21 mouse cellular contexts compared by ENCODE assay signal in the genomic region with DNA sequence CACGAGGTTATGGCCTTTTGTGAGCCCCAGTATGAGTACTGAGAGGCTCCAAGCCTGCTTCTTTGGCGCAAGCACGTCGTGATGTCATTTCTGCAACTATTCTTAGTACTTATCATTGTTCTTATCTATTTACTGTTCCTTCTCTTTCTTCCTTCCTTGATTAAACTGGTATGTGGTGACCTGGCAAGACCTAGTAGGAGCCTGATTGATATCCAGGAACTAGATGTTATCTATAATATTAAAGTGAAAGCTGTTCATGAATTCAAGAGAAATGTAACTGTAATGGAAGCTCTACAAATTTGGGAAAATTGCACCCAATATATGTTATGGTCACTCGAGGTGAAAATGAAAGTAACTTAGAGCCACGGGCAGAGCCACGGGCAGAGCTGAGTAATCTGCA.
DNase-seq lines count a peak whose midpoint lies in the region; ATAC-seq lines count a peak whose summit lies in the region.
"Had no signal": no experiment of that assay in that cellular context is flagged by ENCODE, and none has a peak within 500 bp of the region (broad histone marks: within the 10 kb centered on the region; RNA-seq: fewer than 3 reads in every experiment).

No protein-coding gene starts in this region.

- no peak overlapping the region for H3K9ac ChIP-seq in forebrain, embryonic 13.5 days
- H3K9ac ChIP-seq: forebrain, embryonic 15.5 days; heart, embryonic 13.5 days; hindbrain, embryonic 13.5 days had no signal

- H3K27ac ChIP-seq in forebrain, embryonic 13.5 days = no peak overlapping the region
- H3K27ac ChIP-seq in hindbrain, embryonic 10.5 days = no peak overlapping the region
- H3K27ac ChIP-seq: embryonic facial prominence, embryonic 10.5 days; forebrain, embryonic 15.5 days; heart, adult 2 months; heart, embryonic 13.5 days; hindbrain, embryonic 13.5 days had no signal

- H3K36me3 ChIP-seq in forebrain, embryonic 13.5 days (ENCODE audit: poor library complexity, severe bottlenecking) = no peaks in the 10 kb centered on the region
- no peaks in the 10 kb centered on the region for H3K36me3 ChIP-seq in hindbrain, embryonic 10.5 days
- H3K36me3 ChIP-seq: embryonic facial prominence, embryonic 10.5 days; forebrain, embryonic 15.5 days; heart, embryonic 13.5 days; hindbrain, embryonic 13.5 days had no signal

- no peaks in the 10 kb centered on the region for H3K4me1 ChIP-seq in forebrain, embryonic 13.5 days
- no peaks in the 10 kb centered on the region for H3K4me1 ChIP-seq in hindbrain, embryonic 10.5 days (replicated peaks)
- H3K4me1 ChIP-seq: embryonic facial prominence, embryonic 10.5 days; forebrain, embryonic 15.5 days; heart, embryonic 13.5 days; hindbrain, embryonic 13.5 days had no signal

- DNase-seq in lung, postnatal 25 days (ENCODE audit: low spot score) = peak; percentile 3
- no peak for DNase-seq in lung, postnatal 10 days
- peak; percentile 1 for DNase-seq in CD4-positive, CD25-positive, alpha-beta regulatory T cell, adult 2 months (ENCODE audit: low read depth, low spot score)
- DNase-seq in MN1 (ENCODE audit: low spot score) = peak; percentile 11
- no peak for DNase-seq in thymus, postnatal 4 days
- DNase-seq in hindbrain, embryonic 10.5 days (ENCODE audit: low spot score) = no peak
- DNase-seq: adrenal gland, postnatal 25 days; B cell, adult 2 months; cerebellum, adult 2 months; cerebellum, postnatal 10 days; gastrocnemius, postnatal 10 days; heart, adult 2 months; heart, postnatal 4 days; kidney, adult 11 months; kidney, adult 9 months had no signal

- 90% methylated on average over 7 of the region's 7 CpGs for WGBS in forebrain, embryonic 13.5 days
- 93% methylated on average over 7 of the region's 7 CpGs for WGBS in hindbrain, embryonic 10.5 days

- H3K4me3 ChIP-seq in forebrain, embryonic 13.5 days = no peak overlapping the region
- H3K4me3 ChIP-seq in hindbrain, embryonic 10.5 days = no peak overlapping the region
- H3K4me3 ChIP-seq: embryonic facial prominence, embryonic 10.5 days; forebrain, embryonic 15.5 days; heart, adult 2 months; heart, embryonic 13.5 days; hindbrain, embryonic 13.5 days had no signal

- H3K4me2 ChIP-seq in forebrain, embryonic 13.5 days = no peak overlapping the region
- H3K4me2 ChIP-seq: forebrain, embryonic 15.5 days; heart, embryonic 13.5 days; hindbrain, embryonic 13.5 days had no signal

- ATAC-seq in inflammation-experienced regulatory T-cells, adult 6 months = peak; percentile 28
- ATAC-seq in forebrain, embryonic 13.5 days = no peak
- ATAC-seq: forebrain, embryonic 15.5 days had no signal

- H3K27me3 ChIP-seq in forebrain, embryonic 13.5 days = no peaks in the 10 kb centered on the region
- no peaks in the 10 kb centered on the region for H3K27me3 ChIP-seq in hindbrain, embryonic 10.5 days (ENCODE audit: insufficient read depth, poor library complexity, severe bottlenecking)
- H3K27me3 ChIP-seq: forebrain, embryonic 15.5 days; heart, embryonic 13.5 days; hindbrain, embryonic 13.5 days had no signal

- no peaks in the 10 kb centered on the region for H3K9me3 ChIP-seq in forebrain, embryonic 13.5 days (replicated peaks)
- peaks cover 14% of the 10 kb centered on the region for H3K9me3 ChIP-seq in hindbrain, embryonic 10.5 days
- H3K9me3 ChIP-seq: forebrain, embryonic 15.5 days; hindbrain, embryonic 13.5 days had no signal

Comparison
In these comparisons a context has a peak if more than half of its experiments do, and no peak if none do; other contexts are left out.
1. DNase-seq: peak in lung, postnatal 25 days (single experiment), CD4-positive, CD25-positive, alpha-beta regulatory T cell, adult 2 months (single experiment) and MN1 (single experiment); none in lung, postnatal 10 days (single experiment), thymus, postnatal 4 days (single experiment) and hindbrain, embryonic 10.5 days (single experiment).